Mouse (Mus musculus): ENCODE data around the gene Plg.

DNA sequence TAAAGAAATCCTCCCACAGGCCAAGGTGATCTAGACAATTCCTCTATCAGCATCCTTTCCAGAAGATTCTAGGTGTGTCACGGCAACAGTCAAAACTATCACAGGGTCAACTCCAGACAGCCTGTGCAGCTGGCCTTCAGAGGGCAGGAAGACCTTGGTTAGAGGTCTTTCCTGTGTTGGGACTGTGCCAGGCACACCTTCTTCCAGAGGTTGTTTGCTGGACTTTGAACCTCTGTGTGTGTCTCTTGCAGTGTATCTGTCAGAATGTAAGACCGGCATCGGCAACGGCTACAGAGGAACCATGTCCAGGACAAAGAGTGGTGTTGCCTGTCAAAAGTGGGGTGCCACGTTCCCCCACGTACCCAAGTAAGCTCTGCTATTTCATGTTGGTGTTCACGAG, 9.8 kb downstream of the Plg start:
- TF ChIP-seq CTCF (IDR thresholded peaks at IDR 0.05) = no peak
- TF ChIP-seq EP300 (IDR thresholded peaks at IDR 0.05) = no peak

Measured in lung, postnatal 0 days (tissue).